Mouse (Mus musculus) urinary bladder, adult 2 months (tissue): ENCODE measurements at regions not wholly inside any gene's neighbourhood (a gene's known extent, or its start where the extent isn't known, plus 50 kb on each side); places are given as distances from the start of the nearest gene placed in this dataset.

Experiments used
- DNase-seq: peaks from one replicate; pipeline ENCODE4 v3.0.0; 2022; ENCODE audit warnings: low spot score

GRCm38 (mm10) chr13:59228059-59228830 lies 356.8 kb downstream of the Agtpbp1 start:
- DNase-seq = no peak

GRCm38 (mm10) chr13:59227523-59228058 lies 357.4 kb downstream of the Agtpbp1 start:
- no peak for DNase-seq

- DNase-seq = no peak
These were observed 364.4 kb downstream of the Agtpbp1 start for GRCm38 (mm10) chr13:59220587-59220986.

GRCm38 (mm10) chr13:59220156-59220555 lies 364.9 kb downstream of the Agtpbp1 start:
- no peak for DNase-seq

- no peak for DNase-seq
These were observed 368.2 kb downstream of the Agtpbp1 start for GRCm38 (mm10) chr13:59216686-59217298.

GRCm38 (mm10) chr13:59212296-59212701 lies 372.7 kb downstream of the Agtpbp1 start:
- no peak for DNase-seq

GRCm38 (mm10) chr13:59210828-59211227 lies 374.2 kb downstream of the Agtpbp1 start:
- no peak for DNase-seq

GRCm38 (mm10) chr13:59206186-59206585 lies 378.8 kb downstream of the Agtpbp1 start:
- no peak for DNase-seq

- DNase-seq = no peak
These were observed 380.5 kb downstream of the Agtpbp1 start for GRCm38 (mm10) chr13:59204506-59204905.

- DNase-seq = no peak
These were observed 388.7 kb downstream of the Agtpbp1 start for GRCm38 (mm10) chr13:59196311-59196710.

GRCm38 (mm10) chr13:59188431-59188830 lies 382.1 kb downstream of the Ntrk2 start:
- no peak for DNase-seq
